Mouse (Mus musculus) heart, embryonic 13.5 days (tissue): ENCODE measurements around the gene Krt90. TPM values are rescaled to one million over a fixed set of nuclear protein-coding genes. Genes with fewer than 3 reads are reported as not detected.
"Not testable (repeated sequence)": the region's sequence is repeated elsewhere in the genome, so short reads cannot be mapped to it uniquely, and the experiment has no call there.

Experiments
- ATAC-seq: fragments of 200-750 bp; cut with Nextera tagmentation; 2 replicates; pipeline ENCODE4 v1.8.0; 2017; ENCODE audit warnings: moderate TSS enrichment; ENCODE audit not compliant: insufficient number of reproducible peaks, low FRiP score, low TSS enrichment; ENCODE audit errors: extremely low read depth
- H3K27ac ChIP-seq: fragments of 300-500 bp; sonication (generic); replicated peaks from 2 replicates; pipeline ENCODE4 v1.5.1; 2015; ENCODE audit warnings: moderate library complexity, mild to moderate bottlenecking, inconsistent platforms
- H3K27me3 ChIP-seq: fragments of 300-500 bp; sonication (generic); replicated peaks from 2 replicates; pipeline ENCODE4 v1.6.1; 2015; ENCODE audit warnings: mild to moderate bottlenecking, inconsistent platforms
- H3K36me3 ChIP-seq: fragments of 300-500 bp; sonication (generic); 2 replicates; pipeline ENCODE4 v1.6.1; 2015; ENCODE audit warnings: mild to moderate bottlenecking, inconsistent platforms
- H3K4me1 ChIP-seq: fragments of 300-500 bp; sonication (generic); 2 replicates; pipeline ENCODE4 v1.6.1; 2015; ENCODE audit warnings: inconsistent platforms
- H3K4me2 ChIP-seq: fragments of 300-500 bp; sonication (generic); 2 replicates; pipeline ENCODE4 v1.6.1; 2015; ENCODE audit warnings: inconsistent platforms, mild to moderate bottlenecking, moderate library complexity
- H3K4me3 ChIP-seq: fragments of 300-500 bp; sonication (generic); 2 replicates; pipeline ENCODE4 v1.5.1; 2015; ENCODE audit warnings: moderate library complexity, mild to moderate bottlenecking, inconsistent platforms
- H3K9ac ChIP-seq: fragments of 300-500 bp; sonication (generic); 2 replicates; pipeline ENCODE4 v1.6.1; 2015; ENCODE audit warnings: inconsistent platforms, mild to moderate bottlenecking, moderate library complexity
- H3K9me3 ChIP-seq: fragments of 300-500 bp; sonication (generic); 2 replicates; pipeline ENCODE4 v1.6.1; 2016; ENCODE audit warnings: inconsistent platforms
- WGBS: fragments of 180-500 bp; shearing (Covaris S2); methylation state at CpG from one replicate; pipeline ENCODE4 v1.1.7; 2015; ENCODE audit warnings: mixed read lengths; 5-methylcytosine and 5-hydroxymethylcytosine counted together
- polyA plus RNA-seq: library from polyadenylated mRNA; unstranded; fragments of >200 nt; fragmentation: Nextera tagmentation; extraction: Ambion mirVana; gene quantifications from 2 replicates; pipeline ENCODE4 v1.2.1, GENCODE M21; 2015

Krt90 gene
- polyA plus RNA-seq, 1 experiment from 2014 or later: not detected

DNA sequence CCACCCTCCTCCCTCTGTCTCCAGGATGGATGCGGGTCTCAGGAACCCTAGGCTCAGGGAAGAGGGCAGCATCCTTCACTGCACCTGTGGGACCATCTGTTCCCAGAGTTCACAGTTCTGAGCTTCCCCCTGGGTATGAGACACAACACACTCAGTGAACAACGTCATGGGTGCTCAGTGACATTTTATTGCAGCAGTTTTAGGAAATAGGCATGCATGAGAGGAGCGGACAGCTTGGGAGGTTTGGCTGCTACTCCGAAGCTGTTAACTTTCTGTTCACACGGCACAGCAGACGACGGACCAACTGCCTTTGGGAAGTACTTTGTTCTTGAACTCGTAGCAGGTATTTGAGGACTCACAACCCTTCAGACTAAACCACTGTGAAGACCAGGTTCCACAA lies 10.6 kb downstream of the Krt90 start:
- Histone ChIP-seq H3K27me3 (peaks cover 82% of the 10 kb centered on the region), H3K9ac (no peak overlapping the region), H3K27ac (no peak overlapping the region), H3K4me3 (no peak overlapping the region), H3K4me1 (peaks cover 6% of the 10 kb centered on the region; the same call in 1 of the 2 replicates), H3K36me3 (no peaks in the 10 kb centered on the region), H3K9me3 (no peaks in the 10 kb centered on the region), H3K4me2 (no peak overlapping the region)
- 80% methylated on average over 8 of the region's 8 CpGs for WGBS
- no peak for ATAC-seq

DNA sequence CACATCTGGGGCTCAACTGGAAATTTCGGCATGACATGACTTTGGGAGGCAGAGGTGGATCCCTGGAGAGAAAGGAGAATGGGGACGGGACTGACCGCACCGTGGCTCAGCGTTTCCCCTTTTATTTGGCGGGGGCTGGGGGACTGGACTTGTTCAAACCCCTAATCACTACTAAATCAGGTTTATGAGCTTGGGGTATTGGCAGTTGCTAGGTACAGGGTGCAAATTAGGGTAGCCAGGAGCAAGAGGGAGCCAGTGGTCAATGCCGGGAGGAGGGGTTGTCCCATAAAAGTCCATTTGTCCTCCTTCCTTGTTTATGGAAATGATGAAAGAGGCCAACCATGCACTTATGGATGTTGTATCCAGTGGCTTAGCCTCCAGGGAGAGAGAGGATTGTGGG lies 12.2 kb downstream of the Krt90 start, which contains the start of gene Krt82:
TSS of gene Krt82 (minus strand) at position 101 of the 400 bp plus-strand sequence.
- ATAC-seq: no peak
- H3K9ac ChIP-seq: no peak within 1 kb of the TSS
- no peak within 1 kb of the TSS for H3K27ac ChIP-seq
- no peaks in the 10 kb centered on the region for H3K36me3 ChIP-seq
- H3K4me2 ChIP-seq: no peak within 1 kb of the TSS
- H3K27me3 ChIP-seq: peaks cover 79% of the 10 kb centered on the region
- no peaks in the 10 kb centered on the region for H3K9me3 ChIP-seq
- WGBS: 79% methylated on average over 7 of the region's 7 CpGs
- H3K4me3 ChIP-seq: no peak within 1 kb of the TSS
- H3K4me1 ChIP-seq: peaks cover 6% of the 10 kb centered on the region; the same call in 1 of the 2 replicates

DNA sequence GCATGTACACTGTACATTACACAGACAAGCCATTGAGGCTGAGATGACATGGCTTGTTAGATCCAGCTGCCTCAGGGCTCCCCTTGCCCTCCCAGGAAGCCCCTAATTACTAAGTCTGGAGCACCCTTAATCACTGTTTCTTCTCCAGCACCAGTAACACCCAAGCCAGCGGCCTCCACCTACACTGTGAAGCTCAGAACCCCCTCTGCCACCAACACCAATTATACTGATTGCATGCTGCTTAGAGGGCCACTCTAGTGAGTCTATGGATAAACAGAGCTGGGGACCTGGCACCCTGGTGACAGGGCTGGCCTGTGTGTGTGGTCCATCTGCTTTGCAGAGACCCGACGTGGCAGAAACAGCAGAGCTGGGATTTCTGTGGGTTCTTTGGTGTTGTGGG lies 18.3 kb downstream of the Krt90 start:
- Histone ChIP-seq H3K36me3 (no peaks in the 10 kb centered on the region), H3K27ac (no peak overlapping the region), H3K4me1 (no peaks in the 10 kb centered on the region), H3K4me2 (no peak overlapping the region), H3K9ac (no peak overlapping the region), H3K4me3 (no peak overlapping the region), H3K27me3 (peaks cover 65% of the 10 kb centered on the region), H3K9me3 (no peaks in the 10 kb centered on the region)
- ATAC-seq: no peak
- 58% methylated on average over 3 of the region's 3 CpGs for WGBS

DNA sequence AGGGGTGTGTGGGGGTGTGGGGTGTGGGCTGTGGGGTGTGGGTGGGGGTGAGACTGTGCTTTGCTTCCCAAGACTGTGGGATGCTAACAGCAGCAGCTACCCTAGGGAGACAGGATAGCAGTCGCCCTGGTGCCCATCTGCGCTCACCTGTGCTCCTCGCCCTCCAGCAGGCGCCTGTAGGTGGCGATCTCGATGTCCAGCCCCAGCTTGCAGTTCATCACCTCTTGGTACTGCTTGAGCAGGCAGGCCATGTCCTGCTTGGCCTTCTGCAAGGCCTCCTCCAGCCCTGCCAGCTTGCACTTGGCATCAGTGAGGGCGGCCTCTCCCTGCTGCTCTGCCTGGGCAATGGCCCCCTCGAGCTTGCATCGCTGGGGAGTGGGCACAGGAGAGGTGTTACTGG lies 20.2 kb downstream of the Krt90 start:
- Histone ChIP-seq H3K27me3 (peaks cover 48% of the 10 kb centered on the region), H3K27ac (no peak overlapping the region), H3K4me3 (no peak overlapping the region), H3K4me1 (no peaks in the 10 kb centered on the region), H3K36me3 (no peaks in the 10 kb centered on the region), H3K4me2 (no peak overlapping the region), H3K9me3 (no peaks in the 10 kb centered on the region), H3K9ac (no peak overlapping the region)
- WGBS: 42% methylated on average over 9 of the region's 9 CpGs
- ATAC-seq: no peak

DNA sequence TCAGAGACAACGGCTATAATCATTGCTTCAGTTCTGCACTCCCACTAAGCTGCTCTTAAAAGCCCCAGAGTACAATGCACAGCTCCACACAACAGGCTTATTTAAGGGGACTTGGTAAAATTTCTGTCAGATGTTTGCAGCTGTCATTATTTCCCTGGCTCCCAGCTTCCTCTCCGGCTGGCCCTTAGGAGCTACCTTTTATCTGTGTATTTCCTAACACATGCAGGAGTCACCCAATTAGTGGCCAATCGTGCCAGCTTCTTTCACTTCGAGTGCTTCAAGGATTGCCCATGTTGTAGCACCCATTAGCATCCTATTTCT lies 24.2 kb downstream of the Krt90 start:
- Histone ChIP-seq H3K4me2 (no peak overlapping the region), H3K4me1 (no peaks in the 10 kb centered on the region), H3K4me3 (no peak overlapping the region), H3K27me3 (peaks cover 58% of the 10 kb centered on the region), H3K27ac (no peak overlapping the region), H3K9me3 (no peaks in the 10 kb centered on the region), H3K9ac (no peak overlapping the region), H3K36me3 (no peaks in the 10 kb centered on the region)
- no peak for ATAC-seq
- WGBS: 57% methylated on average over 4 of the region's 4 CpGs

DNA sequence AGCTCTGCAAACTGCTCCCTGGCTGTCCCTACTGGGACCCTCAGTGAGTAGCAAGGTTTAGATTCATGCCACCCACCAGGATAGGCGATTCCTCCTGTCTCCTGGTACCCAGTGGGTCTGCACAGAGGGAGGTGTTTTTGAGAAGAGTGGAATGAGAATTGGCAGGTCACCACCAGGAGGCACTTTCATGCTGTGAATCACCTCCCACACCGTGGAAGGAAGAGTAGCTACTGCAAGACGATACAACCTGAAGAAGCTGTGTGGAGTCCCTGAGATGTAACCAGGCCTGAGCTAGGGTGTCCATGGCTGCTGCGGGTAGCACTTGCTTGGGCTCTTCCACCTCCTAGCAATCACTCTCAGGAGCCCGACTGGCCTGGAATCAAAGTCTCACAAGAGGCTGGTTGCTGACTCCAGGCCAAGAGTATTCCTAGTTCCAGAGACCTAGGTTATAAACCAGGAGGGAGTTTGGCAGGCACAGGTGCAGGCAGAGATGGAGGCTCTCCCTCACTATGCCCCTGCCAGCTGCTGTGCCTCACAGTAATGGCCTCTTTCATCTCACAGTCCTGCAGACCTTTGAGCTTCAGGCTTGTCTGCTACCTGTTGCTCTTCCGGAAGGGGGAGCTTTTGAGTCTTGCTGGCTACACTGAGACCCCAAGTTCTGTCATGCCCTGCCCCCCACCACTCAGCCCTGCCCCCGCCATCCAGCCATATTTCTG lies 24.7 kb downstream of the Krt90 start:
- no peak for ATAC-seq
- no peaks in the 10 kb centered on the region for H3K9me3 ChIP-seq
- H3K4me3 ChIP-seq: no peak overlapping the region
- no peak overlapping the region for H3K4me2 ChIP-seq
- WGBS: 34% methylated on average over 7 of the region's 7 CpGs
- H3K4me1 ChIP-seq: no peaks in the 10 kb centered on the region
- no peak overlapping the region for H3K27ac ChIP-seq
- H3K9ac ChIP-seq: no peak overlapping the region
- H3K27me3 ChIP-seq: peaks cover 56% of the 10 kb centered on the region
- H3K36me3 ChIP-seq: no peaks in the 10 kb centered on the region

DNA sequence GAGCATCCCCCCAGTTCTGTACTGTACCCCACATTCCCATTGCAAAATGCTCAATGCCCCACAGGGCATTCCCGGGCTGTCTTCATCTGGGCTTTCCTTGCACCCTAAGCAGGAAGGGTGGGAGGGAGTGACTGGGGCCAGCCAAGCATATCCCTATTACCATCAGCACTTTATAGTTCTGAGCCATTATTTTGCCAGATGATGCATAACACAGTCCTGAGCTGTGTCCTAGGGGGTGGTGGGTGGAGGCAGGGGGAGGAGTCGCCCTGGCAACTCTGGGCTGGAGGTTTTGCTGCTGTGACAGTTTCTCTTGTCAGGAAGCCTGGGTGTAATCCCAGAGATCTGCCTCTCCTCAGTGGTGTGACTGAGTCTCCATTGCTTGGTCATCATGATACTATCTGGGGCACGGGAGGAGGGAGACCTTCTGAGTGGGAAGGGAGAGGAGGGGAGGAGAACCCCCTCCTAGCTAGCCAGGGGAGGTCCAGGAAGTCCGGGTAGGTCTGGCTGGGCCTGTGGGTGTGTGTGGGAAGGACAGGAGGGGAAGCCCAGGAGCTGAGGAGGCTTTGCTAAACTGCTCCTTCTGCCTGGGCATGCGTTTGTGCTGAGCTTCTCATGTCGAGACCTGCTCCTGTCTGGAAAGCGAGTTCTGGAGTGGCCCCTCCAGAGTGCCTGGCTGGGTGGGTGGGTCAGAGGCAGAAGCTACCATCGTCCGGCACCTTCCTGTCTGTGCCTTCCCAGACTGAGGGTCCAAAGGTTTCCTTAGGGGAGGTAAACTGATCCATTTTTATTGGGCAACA lies 26.5 kb downstream of the Krt90 start:
- Histone ChIP-seq H3K4me3 (no peak overlapping the region), H3K4me1 (no peaks in the 10 kb centered on the region), H3K36me3 (no peaks in the 10 kb centered on the region), H3K9me3 (no peaks in the 10 kb centered on the region), H3K9ac (no peak overlapping the region), H3K27me3 (peaks cover 40% of the 10 kb centered on the region), H3K4me2 (no peak overlapping the region), H3K27ac (no peak overlapping the region)
- ATAC-seq: no peak
- 50% methylated on average over 9 of the region's 9 CpGs for WGBS

DNA sequence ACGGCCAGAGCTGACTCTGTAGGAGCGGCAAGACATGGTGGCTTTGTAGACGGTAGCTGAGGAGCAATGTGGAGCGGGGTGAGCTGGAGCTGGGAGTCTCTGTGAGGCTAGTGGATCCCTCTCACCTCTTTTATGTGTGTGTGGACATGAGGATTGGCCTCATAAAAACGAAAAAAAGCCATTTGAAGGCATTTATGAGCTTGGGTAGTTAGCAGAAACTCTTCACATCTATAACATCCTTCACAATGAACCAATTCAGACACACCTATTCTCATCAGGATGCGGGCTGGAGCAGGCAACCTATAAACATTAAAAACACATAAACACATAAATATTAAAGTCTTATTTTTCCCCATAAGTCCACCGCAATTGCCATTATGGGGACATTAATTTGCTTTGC lies 30.0 kb downstream of the Krt90 start, which contains the start of gene Krt84:
TSS of gene Krt84 (minus strand) at position 101 of the 400 bp plus-strand sequence.
- ATAC-seq: no peak
- WGBS: 80% methylated on average over 7 of the region's 7 CpGs
- Histone ChIP-seq H3K27me3 (peaks cover 50% of the 10 kb centered on the region), H3K4me1 (no peaks in the 10 kb centered on the region), H3K4me3 (no peak within 1 kb of the TSS), H3K9ac (no peak within 1 kb of the TSS), H3K9me3 (no peaks in the 10 kb centered on the region), H3K27ac (no peak within 1 kb of the TSS), H3K4me2 (no peak within 1 kb of the TSS), H3K36me3 (no peaks in the 10 kb centered on the region)

DNA sequence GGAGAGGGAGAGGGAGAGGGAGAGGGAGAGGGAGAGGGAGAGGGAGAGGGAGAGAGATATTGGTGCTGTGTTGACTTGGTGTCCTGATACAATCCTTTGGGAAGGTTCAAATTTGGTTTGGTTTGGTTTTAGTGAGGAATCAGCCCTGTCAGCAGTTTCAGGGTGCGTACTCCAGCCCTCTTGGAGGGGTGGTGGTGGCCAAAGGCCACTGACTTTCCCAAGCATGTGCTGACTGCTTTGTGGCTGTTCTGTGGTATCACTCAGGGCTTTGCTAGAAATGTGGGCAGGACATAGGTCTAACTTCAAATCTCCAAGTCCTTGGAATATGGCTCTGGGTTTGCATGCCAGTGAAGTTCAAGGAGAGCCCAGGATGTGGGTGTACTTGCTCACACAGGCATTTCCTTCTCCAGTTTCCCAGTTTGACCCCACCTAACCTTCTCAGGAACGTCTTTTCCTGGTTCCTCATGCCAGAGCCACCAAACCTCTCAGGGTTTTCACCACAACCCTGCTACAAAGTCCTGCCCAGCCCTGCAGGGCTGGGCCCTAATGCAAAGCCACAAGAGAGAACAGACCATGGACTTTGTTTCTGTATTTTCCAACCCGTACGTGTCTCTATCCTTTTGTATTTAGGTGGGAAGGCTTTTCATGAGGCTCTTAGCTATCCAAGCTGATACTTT lies 40.1 kb downstream of the Krt90 start:
- H3K4me3 ChIP-seq: no peak overlapping the region
- no peaks in the 10 kb centered on the region for H3K9me3 ChIP-seq
- H3K36me3 ChIP-seq: no peaks in the 10 kb centered on the region
- H3K4me1 ChIP-seq: no peaks in the 10 kb centered on the region
- H3K27ac ChIP-seq: no peak overlapping the region
- H3K9ac ChIP-seq: no peak overlapping the region
- no peak overlapping the region for H3K4me2 ChIP-seq
- no peak for ATAC-seq
- 62% methylated on average over 4 of the region's 4 CpGs for WGBS
- peaks cover 72% of the 10 kb centered on the region for H3K27me3 ChIP-seq

DNA sequence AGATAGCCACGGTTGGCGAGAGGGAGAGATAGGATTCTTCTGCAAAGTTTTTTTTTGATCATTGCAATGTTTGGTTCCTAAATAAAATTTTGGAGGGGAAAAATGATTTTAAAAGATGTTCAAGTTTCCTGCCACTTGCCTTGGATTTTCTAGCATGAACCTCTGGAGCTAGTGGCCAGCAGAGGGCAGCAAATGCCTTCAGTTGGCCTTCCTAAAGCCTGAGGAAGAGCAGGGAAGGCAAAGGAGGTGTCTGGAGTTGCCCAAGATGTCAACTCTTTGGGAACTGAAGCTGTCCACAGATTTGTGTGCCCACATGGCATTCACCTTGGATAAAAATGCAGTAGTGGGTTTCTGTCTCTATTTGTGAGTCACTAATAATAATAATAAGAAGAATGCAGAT lies 43.0 kb downstream of the Krt90 start:
- Histone ChIP-seq H3K4me1 (no peaks in the 10 kb centered on the region), H3K36me3 (no peaks in the 10 kb centered on the region), H3K27me3 (peaks cover 47% of the 10 kb centered on the region), H3K9ac (no peak overlapping the region), H3K4me3 (no peak overlapping the region), H3K9me3 (no peaks in the 10 kb centered on the region), H3K27ac (no peak overlapping the region), H3K4me2 (no peak overlapping the region)
- no peak for ATAC-seq
- WGBS: 18% methylated on average over 2 of the region's 2 CpGs

DNA sequence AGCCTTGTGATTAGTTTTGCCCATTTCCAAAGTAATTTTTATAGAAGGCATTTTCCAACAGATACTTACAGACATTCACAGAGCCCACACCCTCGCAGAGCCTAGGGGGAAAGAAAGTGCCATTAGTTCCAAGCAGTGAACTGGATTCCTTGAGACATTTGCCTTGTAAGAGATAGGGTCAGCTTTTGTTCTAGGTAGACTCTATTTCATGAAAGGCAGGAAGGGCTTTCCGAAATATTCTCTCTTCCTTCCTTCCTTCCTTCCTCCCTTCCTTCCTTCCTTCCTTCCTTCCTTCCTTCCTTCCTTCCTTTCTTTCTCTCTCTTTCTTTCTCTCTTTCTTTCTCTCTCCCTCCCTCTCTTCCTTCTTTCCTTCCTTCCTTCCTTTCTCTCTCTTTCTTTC lies 45.6 kb downstream of the Krt90 start, which contains the start of gene Gm49425:
TSS of gene Gm49425 (minus strand) at position 101 of the 400 bp plus-strand sequence.
- not testable (repeated sequence) for H3K4me2 ChIP-seq, H3K9me3 ChIP-seq, ATAC-seq, H3K36me3 ChIP-seq, H3K9ac ChIP-seq, H3K4me1 ChIP-seq, H3K27ac ChIP-seq, H3K4me3 ChIP-seq
- WGBS: 62% methylated on average over 2 of the region's 2 CpGs
- peaks cover 32% of the 10 kb centered on the region for H3K27me3 ChIP-seq
